Mouse (Mus musculus) kidney, embryonic 16.5 days (tissue): Measurements from ENCODE around the gene Rbm39. TPM values are rescaled to one million over a fixed set of nuclear protein-coding genes. Genes with fewer than 3 reads are reported as not detected.

Experiments
- ATAC-seq: fragments of 200-750 bp; cut with Nextera tagmentation; 2 replicates; pipeline ENCODE4 v1.8.0; 2017; ENCODE audit warnings: moderate TSS enrichment; ENCODE audit not compliant: low FRiP score, low TSS enrichment
- H3K27ac ChIP-seq: fragments of 300-500 bp; sonication (generic); 2 replicates; pipeline ENCODE4 v1.5.1; 2014; ENCODE audit warnings: low read length
- H3K27me3 ChIP-seq: fragments of 300-500 bp; sonication (generic); 2 replicates; pipeline ENCODE4 v1.6.1; 2014; ENCODE audit warnings: low read length, control low read depth, mixed read lengths; ENCODE audit not compliant: insufficient read depth
- H3K36me3 ChIP-seq: fragments of 300-500 bp; sonication (generic); 2 replicates; pipeline ENCODE4 v1.6.1; 2014; ENCODE audit warnings: low read length, control low read depth, mixed read lengths; ENCODE audit not compliant: insufficient read depth
- H3K4me1 ChIP-seq: fragments of 300-500 bp; sonication (generic); 2 replicates; pipeline ENCODE4 v1.6.1; 2014; ENCODE audit warnings: low read length, control low read depth, mixed read lengths; ENCODE audit not compliant: insufficient read depth
- H3K4me2 ChIP-seq: fragments of 300-500 bp; sonication (generic); replicated peaks from 2 replicates; pipeline ENCODE4 v1.6.1; 2014; ENCODE audit warnings: low read depth, low read length
- H3K4me3 ChIP-seq: fragments of 300-500 bp; sonication (generic); 2 replicates; pipeline ENCODE4 v1.5.1; 2014; ENCODE audit warnings: mild to moderate bottlenecking, low read length
- H3K9ac ChIP-seq: fragments of 300-500 bp; sonication (generic); replicated peaks from 2 replicates; pipeline ENCODE4 v1.6.1; 2014; ENCODE audit warnings: low read length
- H3K9me3 ChIP-seq: fragments of 300-500 bp; sonication (generic); 2 replicates; pipeline ENCODE4 v1.6.1; 2016; ENCODE audit warnings: low read length, control low read depth
- WGBS: fragments of 180-500 bp; shearing (Covaris S2); extraction: QIAGEN DNeasy Blood & Tissue Kit; methylation state at CpG from one replicate; pipeline ENCODE4 v1.1.7; 2014; 5-methylcytosine and 5-hydroxymethylcytosine counted together
- polyA plus RNA-seq: library from polyadenylated mRNA; unstranded; fragments of >200 nt; fragmentation: Nextera tagmentation; extraction: Ambion mirVana; gene quantifications from 2 replicates; pipeline ENCODE4 v1.2.1, GENCODE M21; 2015

The Rbm39 gene
- polyA plus RNA-seq, 1 experiment from 2014 or later = 569 TPM

DNA sequence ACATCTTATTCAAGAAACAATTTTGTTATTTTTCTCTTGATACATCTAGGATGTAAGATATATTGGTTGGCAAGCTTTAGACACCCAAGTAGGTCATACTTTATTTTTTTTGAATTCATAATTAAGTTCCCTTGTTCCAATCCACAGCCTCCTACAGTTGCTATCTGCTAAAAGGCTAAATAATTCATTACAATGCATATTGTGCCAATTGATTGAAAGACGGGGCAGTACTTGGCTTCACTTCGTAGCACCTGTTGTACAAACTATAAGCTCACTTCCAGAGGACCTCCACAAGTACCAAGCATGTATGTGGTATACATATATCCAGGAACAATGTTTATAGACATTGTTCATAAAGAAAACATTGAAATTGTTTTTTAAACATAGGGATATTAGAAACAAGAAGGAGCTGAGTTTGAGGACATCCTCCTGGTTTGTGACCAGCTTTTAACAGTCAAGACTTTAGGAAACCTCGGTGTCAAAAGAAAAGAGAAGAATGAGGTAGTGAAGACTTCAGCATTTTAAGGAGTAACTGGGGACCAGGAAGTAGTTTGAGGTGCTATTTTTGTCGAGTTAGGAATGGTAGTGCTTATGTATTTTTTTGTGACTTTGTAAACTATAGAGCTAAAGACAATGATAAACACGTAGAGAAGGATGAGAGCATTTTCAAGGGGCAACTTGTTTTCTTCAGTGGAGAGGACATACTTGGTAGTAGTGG is 33.6 kb downstream of the Rbm39 start:
- 0 out of 2 replicates have a peak, but pooled peaks cover 11% of the 10 kb centered on the region for H3K4me1 ChIP-seq
- H3K9me3 ChIP-seq = no peaks in the 10 kb centered on the region
- no peak overlapping the region for H3K9ac ChIP-seq
- no peak overlapping the region for H3K4me2 ChIP-seq
- no peak overlapping the region for H3K4me3 ChIP-seq
- ATAC-seq = no peak
- H3K36me3 ChIP-seq = peaks cover 35% of the 10 kb centered on the region
- H3K27ac ChIP-seq = no peak overlapping the region
- 76% methylated on average over 5 of the region's 5 CpGs for WGBS
- H3K27me3 ChIP-seq = no peaks in the 10 kb centered on the region

- 0 out of 2 replicates have a peak, but pooled peaks cover 11% of the 10 kb centered on the region for H3K4me1 ChIP-seq
- no peak overlapping the region for H3K27ac ChIP-seq
- peak overlapping the region; percentile 87; the same call in 1 of the 2 replicates for H3K4me3 ChIP-seq
- H3K4me2 ChIP-seq = peak overlapping the region; percentile 77
- peaks cover 30% of the 10 kb centered on the region for H3K36me3 ChIP-seq
- no peak for ATAC-seq
- H3K9ac ChIP-seq = no peak overlapping the region
- no peaks in the 10 kb centered on the region for H3K9me3 ChIP-seq
- 53% methylated on average over 11 of the region's 11 CpGs for WGBS
- H3K27me3 ChIP-seq = no peaks in the 10 kb centered on the region
Observed at GRCm38 (mm10) chr2:156145486-156146130, 34.4 kb downstream of the Rbm39 start.

DNA sequence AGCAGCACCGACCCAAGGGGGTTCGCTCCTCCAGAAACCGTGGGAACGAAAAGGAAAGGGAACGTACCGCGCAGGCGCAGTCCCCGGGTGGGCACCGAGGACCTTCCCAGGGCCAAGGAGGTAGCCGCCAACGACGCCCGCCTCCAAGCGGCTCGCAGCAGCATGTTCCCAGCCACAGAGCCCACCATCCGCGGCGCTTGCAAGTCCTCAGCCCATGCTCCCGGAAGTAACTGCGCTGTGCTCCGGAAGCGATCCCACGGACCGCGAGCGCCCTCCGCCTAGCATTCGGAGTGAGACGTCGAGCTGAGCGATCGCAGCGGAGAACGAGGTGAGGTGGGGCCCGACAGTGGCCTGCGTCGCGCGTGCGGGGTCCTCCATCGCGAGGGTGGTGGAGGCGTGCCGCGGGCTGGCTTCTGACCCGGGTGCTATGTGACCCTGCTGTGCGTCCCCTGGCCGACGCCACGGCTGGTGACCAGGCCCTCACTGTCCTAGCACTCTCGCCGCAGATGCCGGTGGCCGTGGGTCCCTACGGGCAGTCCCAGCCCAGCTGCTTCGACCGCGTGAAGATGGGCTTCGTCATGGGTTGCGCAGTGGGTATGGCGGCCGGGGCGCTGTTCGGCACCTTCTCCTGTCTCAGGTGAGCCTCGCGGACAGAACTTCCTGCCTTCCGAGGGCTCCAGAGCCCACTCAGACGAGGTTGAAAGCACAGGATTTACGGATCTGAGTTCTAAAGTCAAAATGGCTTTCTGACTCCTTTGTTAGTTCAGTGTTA is 35.9 kb downstream of the Rbm39 start, which contains the start of the genes Romo1 and Nfs1:
Gene Romo1, plus strand, starts transcription at position 87 of the 772 bp plus-strand sequence.
Gene Nfs1, minus strand, starts transcription at position 234 of the 772 bp plus-strand sequence.
- H3K9me3 ChIP-seq = no peaks in the 10 kb centered on the region
- H3K36me3 ChIP-seq = peaks cover 22% of the 10 kb centered on the region
- H3K9ac ChIP-seq = peak within 1 kb of the TSS; percentile 93
- H3K4me3 ChIP-seq = peak within 1 kb of the TSS; percentile 87
- 0 out of 2 replicates have a peak, but pooled peaks cover 11% of the 10 kb centered on the region for H3K4me1 ChIP-seq
- peak within 1 kb of the TSS; percentile 96 for H3K27ac ChIP-seq
- peak within 1 kb of the TSS; percentile 77 for H3K4me2 ChIP-seq
- no peaks in the 10 kb centered on the region for H3K27me3 ChIP-seq
- under 1% methylated on average over 70 of the region's 70 CpGs for WGBS
- ATAC-seq = peak; percentile 98

DNA sequence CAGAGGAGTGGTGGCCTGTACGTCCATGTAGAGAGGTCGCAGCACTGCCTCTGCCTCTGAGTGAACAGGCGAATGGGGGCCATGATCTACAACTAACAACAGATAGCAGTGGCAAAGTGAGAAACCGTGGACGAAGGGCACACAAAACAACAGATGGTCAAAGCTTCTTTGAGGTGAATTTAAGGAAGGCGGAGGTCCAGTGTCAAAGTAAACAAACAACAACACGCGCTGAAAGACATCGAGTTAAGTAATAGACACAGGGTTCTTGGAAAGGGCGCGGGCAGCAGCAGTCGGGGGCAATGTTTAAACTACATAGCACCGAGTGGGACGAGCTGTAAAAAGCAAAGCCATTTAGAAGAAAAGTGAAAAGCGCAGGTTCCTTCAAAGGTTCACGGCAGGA is 36.7 kb downstream of the Rbm39 start:
- Histone ChIP-seq H3K9ac (peak overlapping the region; percentile 93), H3K27me3 (no peaks in the 10 kb centered on the region), H3K4me2 (peak overlapping the region; percentile 77), H3K36me3 (peaks cover 21% of the 10 kb centered on the region), H3K27ac (peak overlapping the region; percentile 96), H3K9me3 (no peaks in the 10 kb centered on the region), H3K4me3 (peak overlapping the region; percentile 87), H3K4me1 (0 out of 2 replicates have a peak, but pooled peaks cover 11% of the 10 kb centered on the region)
- no peak for ATAC-seq
- 1% methylated on average over 16 of the region's 16 CpGs for WGBS

- ATAC-seq = no peak
- WGBS = 73% methylated on average over 2 of the region's 2 CpGs
- H3K9me3 ChIP-seq = no peaks in the 10 kb centered on the region
- no peaks in the 10 kb centered on the region for H3K27me3 ChIP-seq
- peak overlapping the region; percentile 87 for H3K4me3 ChIP-seq
- 0 out of 2 replicates have a peak, but pooled peaks cover 11% of the 10 kb centered on the region for H3K4me1 ChIP-seq
- no peak overlapping the region; the same call in 1 of the 2 replicates for H3K9ac ChIP-seq
- H3K4me2 ChIP-seq = peak overlapping the region; percentile 77
- H3K36me3 ChIP-seq = peaks cover 18% of the 10 kb centered on the region; the same call in 1 of the 2 replicates
- H3K27ac ChIP-seq = no peak overlapping the region
Observed at GRCm38 (mm10) chr2:156142820-156143219, 37.2 kb downstream of the Rbm39 start.

DNA sequence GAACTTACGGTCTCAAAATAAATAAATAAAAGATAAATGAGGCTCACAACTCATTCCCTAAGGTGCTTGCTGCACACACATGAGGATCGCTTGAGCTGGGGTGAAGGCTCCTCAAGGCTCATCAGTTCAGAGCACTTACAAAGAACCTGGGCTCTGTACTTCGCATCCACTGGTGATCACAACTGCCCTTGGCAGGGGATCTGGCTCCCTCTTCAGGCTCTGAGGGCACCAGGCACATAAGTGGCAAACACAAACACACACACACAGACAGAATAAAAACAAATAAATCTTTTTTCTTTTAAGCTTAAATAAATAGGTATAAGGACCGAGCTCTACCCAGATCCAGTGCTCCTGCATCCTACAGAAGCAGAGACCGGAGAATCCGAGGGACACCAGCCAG is 44.3 kb downstream of the Rbm39 start:
- no peak overlapping the region for H3K4me2 ChIP-seq
- H3K9me3 ChIP-seq = no peaks in the 10 kb centered on the region
- H3K4me3 ChIP-seq = no peak overlapping the region
- H3K36me3 ChIP-seq = peaks cover 13% of the 10 kb centered on the region; the same call in 1 of the 2 replicates
- H3K27ac ChIP-seq = no peak overlapping the region
- ATAC-seq = no peak
- 81% methylated on average over 6 of the region's 6 CpGs for WGBS
- no peak overlapping the region for H3K9ac ChIP-seq
- no peaks in the 10 kb centered on the region for H3K27me3 ChIP-seq
- no peaks in the 10 kb centered on the region for H3K4me1 ChIP-seq

- no peaks in the 10 kb centered on the region for H3K4me1 ChIP-seq
- no peaks in the 10 kb centered on the region for H3K27me3 ChIP-seq
- WGBS = 79% methylated on average over 5 of the region's 5 CpGs
- H3K4me2 ChIP-seq = no peak overlapping the region
- H3K27ac ChIP-seq = no peak overlapping the region
- no peak for ATAC-seq
- H3K36me3 ChIP-seq = peaks cover 13% of the 10 kb centered on the region; the same call in 1 of the 2 replicates
- H3K9ac ChIP-seq = no peak overlapping the region
- H3K4me3 ChIP-seq = no peak overlapping the region
- H3K9me3 ChIP-seq = no peaks in the 10 kb centered on the region
Observed at GRCm38 (mm10) chr2:156134161-156134560, 45.9 kb downstream of the Rbm39 start.

GRCm38 (mm10) chr2:156126992-156127391 is 53.0 kb downstream of the Rbm39 start, which contains the start of gene Gm28036:
Gene Gm28036, minus strand, starts transcription at chr2:156127092.
- H3K9ac ChIP-seq = no peak within 1 kb of the TSS
- H3K27ac ChIP-seq = no peak within 1 kb of the TSS
- no peaks in the 10 kb centered on the region for H3K27me3 ChIP-seq
- no peaks in the 10 kb centered on the region for H3K9me3 ChIP-seq
- H3K36me3 ChIP-seq = peaks cover 21% of the 10 kb centered on the region; the same call in 1 of the 2 replicates
- no peak within 1 kb of the TSS for H3K4me3 ChIP-seq
- no peak within 1 kb of the TSS for H3K4me2 ChIP-seq
- WGBS = 95% methylated on average over 5 of the region's 5 CpGs
- no peaks in the 10 kb centered on the region for H3K4me1 ChIP-seq
- ATAC-seq = no peak

- Histone ChIP-seq H3K4me1 (no peaks in the 10 kb centered on the region), H3K4me2 (no peak overlapping the region), H3K27ac (no peak overlapping the region), H3K4me3 (no peak overlapping the region), H3K9ac (no peak overlapping the region), H3K36me3 (0 out of 2 replicates have a peak, but pooled peaks cover 12% of the 10 kb centered on the region), H3K9me3 (no peaks in the 10 kb centered on the region), H3K27me3 (no peaks in the 10 kb centered on the region)
- 94% methylated on average over 5 of the region's 5 CpGs for WGBS
- ATAC-seq = no peak
Observed at GRCm38 (mm10) chr2:156123731-156124130, 56.3 kb downstream of the Rbm39 start.
